Mouse (Mus musculus) hindbrain, embryonic 10.5 days (tissue): ENCODE data around the gene Fbxo21. TPM values are rescaled to one million over a fixed set of nuclear protein-coding genes. Genes with fewer than 3 reads are reported as not detected.

Source experiments
- DNase-seq: peaks from one replicate; pipeline ENCODE4 v3.0.0-alpha.2; 2017; ENCODE audit warnings: low spot score
- H3K27ac ChIP-seq: fragments of 300-500 bp; sonication (generic); 2 replicates; pipeline ENCODE4 v1.5.1; 2016; ENCODE audit warnings: mild to moderate bottlenecking, moderate library complexity
- H3K27me3 ChIP-seq: fragments of 300-500 bp; sonication (generic); 2 replicates; pipeline ENCODE4 v1.6.1; 2016; ENCODE audit warnings: mild to moderate bottlenecking; ENCODE audit not compliant: poor library complexity, insufficient read depth, severe bottlenecking
- H3K36me3 ChIP-seq: fragments of 300-500 bp; sonication (generic); 2 replicates; pipeline ENCODE4 v1.6.1; 2016; ENCODE audit warnings: mild to moderate bottlenecking, moderate library complexity
- H3K4me1 ChIP-seq: fragments of 300-500 bp; sonication (generic); replicated peaks from 2 replicates; pipeline ENCODE4 v1.6.1; 2016; ENCODE audit warnings: mild to moderate bottlenecking
- H3K4me3 ChIP-seq: fragments of 300-500 bp; sonication (generic); 2 replicates; pipeline ENCODE4 v1.5.1; 2016; ENCODE audit warnings: mild to moderate bottlenecking, moderate library complexity
- H3K9me3 ChIP-seq: fragments of 300-500 bp; sonication (generic); 2 replicates; pipeline ENCODE4 v1.6.1; 2016; ENCODE audit warnings: mild to moderate bottlenecking, moderate library complexity
- WGBS: fragments of 180-500 bp; shearing (Covaris S2); methylation state at CpG from one replicate; pipeline ENCODE4 v1.1.7; 2016; 5-methylcytosine and 5-hydroxymethylcytosine counted together
- polyA plus RNA-seq: library from polyadenylated mRNA; unstranded; fragments of >200 nt; fragmentation: Nextera tagmentation; extraction: Ambion mirVana; gene quantifications from 2 replicates; pipeline ENCODE4 v1.2.1, GENCODE M21; 2016

The Fbxo21 gene
- polyA plus RNA-seq, 1 experiment from 2014 or later = 117 TPM

GRCm38 (mm10) chr5:117987891-117988290, 11.4 kb downstream of the Fbxo21 start:
- Histone ChIP-seq H3K27me3 (no peaks in the 10 kb centered on the region), H3K36me3 (peaks cover 100% of the 10 kb centered on the region), H3K27ac (no peak overlapping the region), H3K4me1 (peaks cover 11% of the 10 kb centered on the region), H3K9me3 (no peaks in the 10 kb centered on the region), H3K4me3 (no peak overlapping the region)
- no peak for DNase-seq
- 96% methylated on average over 3 of the region's 3 CpGs for WGBS

GRCm38 (mm10) chr5:117988367-117988766, 11.8 kb downstream of the Fbxo21 start:
- Histone ChIP-seq H3K36me3 (peaks cover 100% of the 10 kb centered on the region), H3K27me3 (no peaks in the 10 kb centered on the region), H3K27ac (no peak overlapping the region), H3K9me3 (no peaks in the 10 kb centered on the region), H3K4me1 (peaks cover 7% of the 10 kb centered on the region), H3K4me3 (no peak overlapping the region)
- WGBS = 94% methylated on average over 9 of the region's 9 CpGs
- no peak for DNase-seq

DNA sequence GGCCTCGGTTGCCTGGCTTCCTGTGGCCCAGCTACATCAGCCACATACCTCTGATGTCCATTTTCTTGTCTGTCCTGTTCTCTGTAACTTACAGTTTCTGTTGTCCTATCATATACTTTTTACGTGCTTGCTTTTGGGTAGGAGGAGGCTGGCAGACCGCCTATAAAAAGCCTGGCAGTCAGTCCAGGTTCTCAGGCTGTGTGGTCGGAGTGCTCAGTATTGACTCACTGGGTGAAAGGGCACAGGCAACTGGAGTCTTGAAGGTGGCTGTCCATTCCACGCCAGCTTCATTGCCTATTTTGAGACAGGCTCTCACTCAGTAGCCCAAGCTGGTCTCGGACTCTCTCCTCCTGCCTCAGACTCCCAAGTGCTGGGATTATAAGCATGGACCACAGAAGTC, 13.2 kb downstream of the Fbxo21 start:
- Histone ChIP-seq H3K36me3 (peaks cover 100% of the 10 kb centered on the region), H3K27ac (no peak overlapping the region), H3K4me3 (no peak overlapping the region), H3K27me3 (no peaks in the 10 kb centered on the region), H3K4me1 (no peaks in the 10 kb centered on the region; the same call in 1 of the 2 replicates), H3K9me3 (no peaks in the 10 kb centered on the region)
- no peak for DNase-seq
- whole genome bisulfite sequencing = 95% methylated on average over 6 of the region's 6 CpGs

DNA sequence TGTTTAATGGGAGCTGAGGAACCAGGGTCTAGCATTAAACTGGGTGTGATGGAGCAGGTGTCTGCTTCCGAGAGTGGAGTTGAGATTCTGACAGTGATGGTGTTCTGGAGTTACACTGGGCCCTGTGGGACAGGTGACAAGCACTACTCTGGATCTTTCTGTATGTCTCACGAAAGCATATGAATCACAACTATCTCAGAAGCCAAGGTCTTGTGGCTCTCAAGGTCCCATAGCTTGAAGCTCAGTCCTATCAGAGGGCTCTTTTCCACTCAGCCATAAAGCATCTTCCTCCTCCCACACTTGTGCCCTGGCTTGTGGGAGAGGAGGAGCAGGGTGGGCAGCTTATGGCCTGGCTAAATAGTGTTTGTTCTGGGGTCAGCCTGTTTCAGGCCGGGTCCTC, 14.4 kb downstream of the Fbxo21 start:
- DNase-seq = no peak
- Histone ChIP-seq H3K4me1 (no peaks in the 10 kb centered on the region), H3K9me3 (no peaks in the 10 kb centered on the region), H3K27me3 (no peaks in the 10 kb centered on the region), H3K36me3 (peaks cover 100% of the 10 kb centered on the region), H3K27ac (no peak overlapping the region), H3K4me3 (no peak overlapping the region)
- WGBS = 84% methylated on average over 3 of the region's 3 CpGs

DNA sequence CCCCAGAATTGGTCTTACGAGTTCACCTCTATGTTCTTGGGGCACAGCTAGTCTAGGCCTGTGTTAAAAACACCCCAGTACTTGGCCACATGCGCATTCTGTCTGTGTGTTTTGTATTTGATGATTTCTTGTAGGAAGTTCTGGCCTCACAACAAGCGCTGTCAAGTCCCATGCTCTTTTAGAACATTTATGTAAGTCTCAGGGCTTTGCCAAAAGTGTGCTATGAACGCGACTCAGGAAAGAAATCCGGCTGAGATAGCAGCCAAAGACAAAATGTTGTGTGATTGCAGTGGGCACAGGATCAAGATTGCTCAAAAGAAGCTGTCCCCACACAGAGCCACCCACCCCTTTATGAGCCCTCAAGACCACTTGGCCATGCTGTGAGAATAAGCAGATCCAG, 17.0 kb downstream of the Fbxo21 start:
- 95% methylated on average over 6 of the region's 6 CpGs for WGBS
- Histone ChIP-seq H3K36me3 (peaks cover 100% of the 10 kb centered on the region), H3K27me3 (no peaks in the 10 kb centered on the region), H3K4me3 (no peak overlapping the region), H3K4me1 (peaks cover 20% of the 10 kb centered on the region), H3K9me3 (no peaks in the 10 kb centered on the region), H3K27ac (no peak overlapping the region)
- DNase-seq = no peak

GRCm38 (mm10) chr5:117995372-117995901, 18.9 kb downstream of the Fbxo21 start:
- Histone ChIP-seq H3K27ac (no peak overlapping the region), H3K27me3 (no peaks in the 10 kb centered on the region), H3K4me3 (no peak overlapping the region), H3K36me3 (peaks cover 100% of the 10 kb centered on the region), H3K9me3 (no peaks in the 10 kb centered on the region), H3K4me1 (peaks cover 31% of the 10 kb centered on the region)
- WGBS = 94% methylated on average over 8 of the region's 8 CpGs
- no peak for DNase-seq

GRCm38 (mm10) chr5:117995911-117996310, 19.4 kb downstream of the Fbxo21 start:
- WGBS = 90% methylated on average over 6 of the region's 6 CpGs
- H3K27ac ChIP-seq = no peak overlapping the region
- DNase-seq = no peak
- H3K4me1 ChIP-seq = peaks cover 31% of the 10 kb centered on the region
- H3K27me3 ChIP-seq = no peaks in the 10 kb centered on the region
- no peaks in the 10 kb centered on the region for H3K9me3 ChIP-seq
- peaks cover 100% of the 10 kb centered on the region for H3K36me3 ChIP-seq
- H3K4me3 ChIP-seq = no peak overlapping the region

DNA sequence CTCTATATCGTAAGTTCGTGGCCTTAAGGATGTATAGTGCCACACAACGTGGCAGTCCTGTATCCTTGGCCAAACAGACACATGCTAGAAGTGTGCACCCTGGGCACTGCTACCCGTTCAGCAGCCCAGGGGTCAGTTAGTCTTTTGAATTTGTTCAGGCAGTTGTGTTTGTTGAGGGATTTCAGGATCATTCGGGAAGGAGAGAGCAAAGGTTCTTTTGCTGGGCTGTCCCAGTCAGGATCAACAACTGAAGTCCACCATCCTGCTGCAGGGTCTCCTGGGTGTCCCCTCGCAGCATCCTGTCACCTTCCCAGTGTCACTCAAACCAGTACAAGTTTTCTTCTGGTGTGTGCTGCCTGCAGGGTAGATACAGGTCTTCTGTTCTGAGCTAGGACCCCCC, 20.1 kb downstream of the Fbxo21 start:
- Histone ChIP-seq H3K27me3 (no peaks in the 10 kb centered on the region), H3K27ac (no peak overlapping the region), H3K9me3 (no peaks in the 10 kb centered on the region), H3K4me3 (no peak overlapping the region), H3K4me1 (peaks cover 31% of the 10 kb centered on the region), H3K36me3 (peaks cover 100% of the 10 kb centered on the region)
- no peak for DNase-seq
- 87% methylated on average over 6 of the region's 6 CpGs for WGBS

GRCm38 (mm10) chr5:117997434-117997970, 21.0 kb downstream of the Fbxo21 start:
- Histone ChIP-seq H3K4me3 (no peak overlapping the region), H3K9me3 (no peaks in the 10 kb centered on the region), H3K4me1 (peaks cover 31% of the 10 kb centered on the region), H3K36me3 (peaks cover 100% of the 10 kb centered on the region), H3K27ac (peak overlapping the region; percentile 53), H3K27me3 (no peaks in the 10 kb centered on the region)
- DNase-seq = no peak
- WGBS = 47% methylated on average over 10 of the region's 10 CpGs

DNA sequence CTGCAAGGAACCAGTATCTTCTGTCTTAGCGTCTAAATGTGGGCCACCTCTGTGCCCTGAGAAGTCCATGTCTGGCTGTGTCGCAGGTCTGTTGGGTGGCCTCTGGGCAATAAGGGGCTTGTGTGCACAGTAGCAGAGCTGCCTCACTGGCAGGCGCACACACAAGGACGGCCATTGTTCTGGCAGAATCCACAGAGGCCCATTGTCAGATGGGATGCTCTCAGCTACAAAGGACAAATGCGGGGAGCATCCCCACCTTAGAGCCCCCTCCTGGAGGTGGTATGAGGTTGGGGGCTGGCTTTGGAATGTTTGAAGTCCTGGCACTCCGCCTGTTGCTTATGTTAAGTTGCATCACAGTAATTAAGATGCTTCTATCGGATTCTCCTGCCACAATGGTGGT, 22.5 kb downstream of the Fbxo21 start:
- H3K9me3 ChIP-seq = no peaks in the 10 kb centered on the region
- H3K27ac ChIP-seq = no peak overlapping the region
- peak; percentile 9 for DNase-seq
- H3K4me3 ChIP-seq = no peak overlapping the region
- no peaks in the 10 kb centered on the region for H3K27me3 ChIP-seq
- peaks cover 31% of the 10 kb centered on the region for H3K4me1 ChIP-seq
- peaks cover 100% of the 10 kb centered on the region for H3K36me3 ChIP-seq
- 75% methylated on average over 7 of the region's 7 CpGs for WGBS

GRCm38 (mm10) chr5:117999584-117999983, 23.1 kb downstream of the Fbxo21 start:
- no peak for DNase-seq
- Histone ChIP-seq H3K27me3 (no peaks in the 10 kb centered on the region), H3K9me3 (no peaks in the 10 kb centered on the region), H3K27ac (no peak overlapping the region), H3K36me3 (peaks cover 100% of the 10 kb centered on the region), H3K4me3 (no peak overlapping the region), H3K4me1 (peaks cover 31% of the 10 kb centered on the region)
- 83% methylated on average over 11 of the region's 11 CpGs for WGBS

DNA sequence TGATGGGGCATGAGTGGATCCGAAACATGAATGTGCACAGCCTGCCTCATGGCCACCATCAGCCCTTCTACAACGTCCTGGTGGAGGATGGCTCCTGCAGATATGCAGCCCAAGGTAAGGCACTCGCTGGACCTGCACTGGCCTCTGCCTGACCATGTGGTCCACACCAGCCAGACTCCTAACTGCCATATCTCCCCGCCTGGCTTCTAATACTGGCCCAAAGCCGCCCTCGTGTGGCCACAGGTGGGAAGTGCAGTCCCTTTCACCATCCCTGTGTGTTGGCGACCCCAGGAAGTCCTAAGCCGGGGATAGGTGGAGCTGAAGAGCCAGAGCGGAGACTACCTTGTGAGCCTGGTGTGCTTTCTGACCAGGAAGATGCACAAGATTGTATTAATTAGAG, 25.5 kb downstream of the Fbxo21 start:
- peak; percentile 80 for DNase-seq
- Histone ChIP-seq H3K27ac (no peak overlapping the region), H3K36me3 (peaks cover 100% of the 10 kb centered on the region), H3K9me3 (no peaks in the 10 kb centered on the region), H3K4me3 (no peak overlapping the region), H3K4me1 (peaks cover 28% of the 10 kb centered on the region), H3K27me3 (no peaks in the 10 kb centered on the region)
- 40% methylated on average over 9 of the region's 9 CpGs for WGBS

- Histone ChIP-seq H3K36me3 (peaks cover 100% of the 10 kb centered on the region), H3K27ac (no peak overlapping the region), H3K27me3 (no peaks in the 10 kb centered on the region), H3K9me3 (no peaks in the 10 kb centered on the region), H3K4me3 (no peak overlapping the region), H3K4me1 (peaks cover 3% of the 10 kb centered on the region; the same call in 1 of the 2 replicates)
- 78% methylated on average over 8 of the region's 8 CpGs for WGBS
- DNase-seq = peak; percentile 43
Observed at GRCm38 (mm10) chr5:118004619-118005018, 28.1 kb downstream of the Fbxo21 start.

GRCm38 (mm10) chr5:118005728-118006127, 29.2 kb downstream of the Fbxo21 start:
- peaks cover 98% of the 10 kb centered on the region for H3K36me3 ChIP-seq
- 71% methylated on average over 1 of the region's 1 CpGs for WGBS
- no peak overlapping the region for H3K4me3 ChIP-seq
- H3K4me1 ChIP-seq = 0 out of 2 replicates have a peak, but pooled peaks cover 2% of the 10 kb centered on the region
- H3K9me3 ChIP-seq = no peaks in the 10 kb centered on the region
- H3K27ac ChIP-seq = no peak overlapping the region
- no peaks in the 10 kb centered on the region for H3K27me3 ChIP-seq
- no peak for DNase-seq
